Mouse (Mus musculus): Measurements from ENCODE around the gene Fam71b. TPM values are rescaled to one million over a fixed set of nuclear protein-coding genes. Genes with fewer than 3 reads are reported as not detected.

Fam71b gene
- polyA plus RNA-seq, 1 experiment from 2014 or later: not detected

- ATAC-seq (ENCODE audit: insufficient number of reproducible peaks, insufficient read depth, low FRiP score, low TSS enrichment, low read depth): no peak
- Histone ChIP-seq H3K4me1 (0 out of 2 replicates have a peak, but pooled peaks cover 5% of the 10 kb centered on the region), H3K36me3 (no peaks in the 10 kb centered on the region), H3K27ac (no peak overlapping the region), H3K9ac (no peak overlapping the region), H3K9me3 (no peaks in the 10 kb centered on the region), H3K27me3 (no peaks in the 10 kb centered on the region), H3K4me2 (no peak overlapping the region), H3K4me3 (no peak overlapping the region)
- WGBS: 91% methylated on average over 8 of the region's 8 CpGs
Measured at GRCm38 (mm10) chr11:46371250-46371649, 25.1 kb upstream of the Fam71b start.

GRCm38 (mm10) chr11:46372331-46372953 lies 23.9 kb upstream of the Fam71b start:
- 66% methylated on average over 8 of the region's 8 CpGs for WGBS
- ATAC-seq (ENCODE audit: insufficient number of reproducible peaks, insufficient read depth, low FRiP score, low TSS enrichment, low read depth): no peak
- H3K27ac ChIP-seq: no peak overlapping the region

GRCm38 (mm10) chr11:46373071-46374030 lies 23.0 kb upstream of the Fam71b start:
- Histone ChIP-seq H3K27me3 (no peaks in the 10 kb centered on the region), H3K9ac (no peak overlapping the region), H3K27ac (no peak overlapping the region), H3K9me3 (no peaks in the 10 kb centered on the region), H3K4me2 (no peak overlapping the region), H3K36me3 (no peaks in the 10 kb centered on the region), H3K4me1 (0 out of 2 replicates have a peak, but pooled peaks cover 5% of the 10 kb centered on the region), H3K4me3 (no peak overlapping the region)
- ATAC-seq (ENCODE audit: insufficient number of reproducible peaks, insufficient read depth, low FRiP score, low TSS enrichment, low read depth): no peak
- 71% methylated on average over 13 of the region's 13 CpGs for WGBS

More at GRCm38 (mm10) chr11:46372331-46372953, 23.9 kb upstream of the Fam71b start:
- H3K4me2 ChIP-seq: no peak overlapping the region
- H3K9me3 ChIP-seq: no peaks in the 10 kb centered on the region
- 0 out of 2 replicates have a peak, but pooled peaks cover 5% of the 10 kb centered on the region for H3K4me1 ChIP-seq
- H3K4me3 ChIP-seq: no peak overlapping the region
- no peak overlapping the region for H3K9ac ChIP-seq
- H3K36me3 ChIP-seq: no peaks in the 10 kb centered on the region
- H3K27me3 ChIP-seq: no peaks in the 10 kb centered on the region

GRCm38 (mm10) chr11:46375015-46375414 lies 21.3 kb upstream of the Fam71b start:
- Histone ChIP-seq H3K9me3 (no peaks in the 10 kb centered on the region), H3K27ac (no peak overlapping the region), H3K36me3 (no peaks in the 10 kb centered on the region), H3K9ac (no peak overlapping the region), H3K4me2 (no peak overlapping the region), H3K4me3 (no peak overlapping the region), H3K27me3 (no peaks in the 10 kb centered on the region), H3K4me1 (0 out of 2 replicates have a peak, but pooled peaks cover 5% of the 10 kb centered on the region)
- ATAC-seq (ENCODE audit: insufficient number of reproducible peaks, insufficient read depth, low FRiP score, low TSS enrichment, low read depth): no peak
- WGBS: 78% methylated on average over 8 of the region's 8 CpGs

GRCm38 (mm10) chr11:46377316-46377715 lies 19.0 kb upstream of the Fam71b start:
- Histone ChIP-seq H3K27me3 (no peaks in the 10 kb centered on the region), H3K4me2 (no peak overlapping the region), H3K4me1 (0 out of 2 replicates have a peak, but pooled peaks cover 5% of the 10 kb centered on the region), H3K9me3 (no peaks in the 10 kb centered on the region), H3K36me3 (no peaks in the 10 kb centered on the region), H3K27ac (no peak overlapping the region), H3K4me3 (no peak overlapping the region), H3K9ac (no peak overlapping the region)
- no peak for ATAC-seq (ENCODE audit: insufficient number of reproducible peaks, insufficient read depth, low FRiP score, low TSS enrichment, low read depth)
- 85% methylated on average over 1 of the region's 1 CpGs for WGBS

- Histone ChIP-seq H3K27me3 (no peaks in the 10 kb centered on the region), H3K9ac (no peak overlapping the region), H3K4me3 (no peak overlapping the region), H3K36me3 (no peaks in the 10 kb centered on the region), H3K9me3 (no peaks in the 10 kb centered on the region), H3K27ac (no peak overlapping the region), H3K4me2 (no peak overlapping the region), H3K4me1 (no peaks in the 10 kb centered on the region)
- no peak for ATAC-seq (ENCODE audit: insufficient number of reproducible peaks, insufficient read depth, low FRiP score, low TSS enrichment, low read depth)
- WGBS: 82% methylated on average over 8 of the region's 8 CpGs
Measured at GRCm38 (mm10) chr11:46377819-46378782, 18.3 kb upstream of the Fam71b start.

GRCm38 (mm10) chr11:46380097-46380675 lies 16.2 kb upstream of the Fam71b start:
- Histone ChIP-seq H3K4me3 (no peak overlapping the region), H3K4me2 (no peak overlapping the region), H3K36me3 (no peaks in the 10 kb centered on the region), H3K27ac (no peak overlapping the region), H3K9ac (no peak overlapping the region), H3K27me3 (no peaks in the 10 kb centered on the region), H3K4me1 (no peaks in the 10 kb centered on the region), H3K9me3 (no peaks in the 10 kb centered on the region)
- 86% methylated on average over 7 of the region's 7 CpGs for WGBS
- ATAC-seq (ENCODE audit: insufficient number of reproducible peaks, insufficient read depth, low FRiP score, low TSS enrichment, low read depth): no peak

- no peak for ATAC-seq (ENCODE audit: insufficient number of reproducible peaks, insufficient read depth, low FRiP score, low TSS enrichment, low read depth)
Measured at GRCm38 (mm10) chr11:46382466-46382865, 13.9 kb upstream of the Fam71b start.

GRCm38 (mm10) chr11:46384925-46385324 lies 11.4 kb upstream of the Fam71b start:
- WGBS: 79% methylated on average over 2 of the region's 2 CpGs
- H3K4me1 ChIP-seq: no peaks in the 10 kb centered on the region
- H3K36me3 ChIP-seq: no peaks in the 10 kb centered on the region
- H3K27ac ChIP-seq: no peak overlapping the region
- no peaks in the 10 kb centered on the region for H3K27me3 ChIP-seq
- no peak overlapping the region for H3K4me2 ChIP-seq
- no peak overlapping the region for H3K9ac ChIP-seq
- H3K4me3 ChIP-seq: no peak overlapping the region
- no peaks in the 10 kb centered on the region for H3K9me3 ChIP-seq
- no peak for ATAC-seq (ENCODE audit: insufficient number of reproducible peaks, insufficient read depth, low FRiP score, low TSS enrichment, low read depth)

More at GRCm38 (mm10) chr11:46382466-46382865, 13.9 kb upstream of the Fam71b start:
- H3K9me3 ChIP-seq: no peaks in the 10 kb centered on the region
- no peak overlapping the region for H3K4me2 ChIP-seq
- H3K9ac ChIP-seq: no peak overlapping the region
- no peaks in the 10 kb centered on the region for H3K27me3 ChIP-seq
- no peaks in the 10 kb centered on the region for H3K4me1 ChIP-seq
- 84% methylated on average over 4 of the region's 4 CpGs for WGBS
- H3K27ac ChIP-seq: no peak overlapping the region
- H3K36me3 ChIP-seq: no peaks in the 10 kb centered on the region
- H3K4me3 ChIP-seq: no peak overlapping the region

GRCm38 (mm10) chr11:46386556-46386955 lies 9.8 kb upstream of the Fam71b start:
- WGBS: 85% methylated on average over 8 of the region's 8 CpGs
- H3K4me1 ChIP-seq: no peaks in the 10 kb centered on the region
- H3K9me3 ChIP-seq: no peaks in the 10 kb centered on the region
- H3K4me3 ChIP-seq: no peak overlapping the region
- no peaks in the 10 kb centered on the region for H3K27me3 ChIP-seq
- H3K27ac ChIP-seq: no peak overlapping the region
- H3K9ac ChIP-seq: no peak overlapping the region
- H3K4me2 ChIP-seq: no peak overlapping the region
- H3K36me3 ChIP-seq: no peaks in the 10 kb centered on the region
- no peak for ATAC-seq (ENCODE audit: insufficient number of reproducible peaks, insufficient read depth, low FRiP score, low TSS enrichment, low read depth)

GRCm38 (mm10) chr11:46387061-46387460 lies 9.3 kb upstream of the Fam71b start:
- ATAC-seq (ENCODE audit: insufficient number of reproducible peaks, insufficient read depth, low FRiP score, low TSS enrichment, low read depth): no peak
- 91% methylated on average over 8 of the region's 8 CpGs for WGBS
- Histone ChIP-seq H3K27ac (no peak overlapping the region), H3K9ac (no peak overlapping the region), H3K4me1 (no peaks in the 10 kb centered on the region), H3K9me3 (no peaks in the 10 kb centered on the region), H3K4me3 (no peak overlapping the region), H3K36me3 (no peaks in the 10 kb centered on the region), H3K4me2 (no peak overlapping the region), H3K27me3 (no peaks in the 10 kb centered on the region)

Data from embryonic facial prominence, embryonic 13.5 days (tissue).